Mouse (Mus musculus): Measurements from ENCODE around the gene Zdhhc11. TPM values are rescaled to one million over a fixed set of nuclear protein-coding genes. Genes with fewer than 3 reads are reported as not detected.

Gene Zdhhc11
- polyA plus RNA-seq, 1 experiment from 2014 or later = not detected

DNA sequence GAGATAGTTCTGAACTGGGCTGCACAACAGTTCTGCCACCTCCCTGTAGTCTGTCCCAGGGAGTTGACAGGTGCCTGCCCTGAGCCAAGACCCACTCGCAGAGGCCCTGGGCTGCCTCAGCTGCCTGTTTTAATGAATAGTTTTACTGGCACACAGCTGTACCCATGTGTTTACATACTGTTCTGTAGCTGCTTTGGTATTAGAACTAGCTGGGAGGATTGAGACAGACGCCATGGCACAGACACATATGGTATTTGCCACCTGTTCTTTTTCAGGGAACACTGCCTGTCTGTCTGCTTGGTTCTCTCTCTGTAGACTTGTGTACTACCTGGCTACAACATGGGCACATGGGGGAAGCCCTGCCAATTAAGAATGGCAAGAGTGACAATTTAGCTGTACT, 71.1 kb downstream of the Zdhhc11 start:
- ATAC-seq (ENCODE audit: low FRiP score) (peak; percentile 40; the same call in 1 of the 2 replicates), DNase-seq (ENCODE audit: low spot score) (no peak)
- Histone ChIP-seq H3K4me3 (replicated peaks; ENCODE audit: low read length) (no peak overlapping the region), H3K4me2 (replicated peaks) (no peak overlapping the region), H3K4me1 (replicated peaks; ENCODE audit: control insufficient read depth, insufficient read depth, low read length) (no peaks in the 10 kb centered on the region), H3K27me3 (ENCODE audit: control insufficient read depth, insufficient read depth, low read length) (no peaks in the 10 kb centered on the region), H3K9ac (no peak overlapping the region), H3K27ac (no peak overlapping the region), H3K9me3 (ENCODE audit: control insufficient read depth, low read length) (no peaks in the 10 kb centered on the region), H3K36me3 (replicated peaks; ENCODE audit: control insufficient read depth, insufficient read depth) (peaks cover 43% of the 10 kb centered on the region)
- WGBS = 83% methylated on average over 2 of the region's 2 CpGs

DNA sequence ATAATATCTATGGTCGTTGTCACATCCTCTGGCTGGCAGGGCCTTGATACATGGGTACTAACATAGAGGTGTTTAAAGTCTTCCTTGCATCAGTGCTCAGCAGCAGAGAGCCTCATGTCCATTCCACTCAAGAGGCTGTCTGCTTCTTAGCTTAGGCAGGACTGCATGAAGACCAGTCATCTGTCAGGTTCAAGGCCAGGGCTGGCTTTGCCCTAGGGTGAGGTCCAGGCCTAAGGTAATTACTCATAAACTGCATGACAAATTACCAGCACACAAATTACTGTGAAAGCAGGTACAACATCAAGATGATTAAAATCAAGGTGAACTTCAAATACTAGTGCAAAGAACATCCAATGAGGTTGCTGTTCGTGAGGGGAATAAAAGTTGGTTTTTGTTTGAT, 72.1 kb downstream of the Zdhhc11 start:
- Histone ChIP-seq H3K4me2 (replicated peaks) (no peak overlapping the region), H3K27me3 (ENCODE audit: control insufficient read depth, insufficient read depth, low read length) (no peaks in the 10 kb centered on the region), H3K27ac (no peak overlapping the region), H3K4me1 (replicated peaks; ENCODE audit: control insufficient read depth, insufficient read depth, low read length) (no peaks in the 10 kb centered on the region), H3K9me3 (ENCODE audit: control insufficient read depth, low read length) (no peaks in the 10 kb centered on the region), H3K4me3 (replicated peaks; ENCODE audit: low read length) (no peak overlapping the region), H3K36me3 (replicated peaks; ENCODE audit: control insufficient read depth, insufficient read depth) (peaks cover 51% of the 10 kb centered on the region), H3K9ac (no peak overlapping the region)
- ATAC-seq (ENCODE audit: low FRiP score) (no peak), DNase-seq (ENCODE audit: low spot score) (no peak)
- WGBS = 96% methylated on average over 2 of the region's 2 CpGs

DNA sequence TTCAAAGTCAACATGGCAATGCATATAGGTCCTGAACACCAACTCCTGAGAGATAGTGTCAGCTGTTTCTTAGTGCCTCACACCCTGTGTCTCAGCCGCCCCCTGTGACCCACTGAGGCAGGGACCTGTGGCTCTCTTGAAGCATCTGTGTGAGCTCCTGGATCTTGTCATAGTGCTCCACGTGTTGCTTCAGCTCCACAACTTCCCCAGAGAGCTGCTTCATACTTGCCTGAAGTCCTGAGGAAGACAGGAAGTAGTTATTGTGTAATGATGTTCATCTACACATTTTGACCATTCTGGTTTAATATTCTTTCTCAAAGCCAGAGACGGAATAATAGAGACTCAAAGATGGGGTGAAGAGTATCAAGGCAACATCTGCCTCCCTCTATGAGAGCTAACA, 76.3 kb downstream of the Zdhhc11 start:
- H3K4me2 ChIP-seq (replicated peaks) = no peak overlapping the region
- no peak overlapping the region for H3K27ac ChIP-seq
- ATAC-seq (ENCODE audit: low FRiP score) = no peak
- H3K36me3 ChIP-seq (replicated peaks; ENCODE audit: control insufficient read depth, insufficient read depth) = peaks cover 43% of the 10 kb centered on the region; the same call in 1 of the 2 replicates
- H3K27me3 ChIP-seq (ENCODE audit: control insufficient read depth, insufficient read depth, low read length) = no peaks in the 10 kb centered on the region
- H3K4me3 ChIP-seq (replicated peaks; ENCODE audit: low read length) = no peak overlapping the region
- no peak for DNase-seq (ENCODE audit: low spot score)
- H3K9me3 ChIP-seq (ENCODE audit: control insufficient read depth, low read length) = no peaks in the 10 kb centered on the region
- H3K4me1 ChIP-seq (replicated peaks; ENCODE audit: control insufficient read depth, insufficient read depth, low read length) = no peaks in the 10 kb centered on the region
- WGBS = 90% methylated on average over 3 of the region's 3 CpGs
- H3K9ac ChIP-seq = no peak overlapping the region

Small RNA genes within 50 kb of the gene (microRNA-seq; reads per million reads assigned to microRNA genes)
- gene Gm25197 = not detected

Other genes with a start within 250 kb of the Zdhhc11 start
- gene Slc12a7, start 230.8 kb upstream of the Zdhhc11 start, polyA plus RNA-seq (2014; fragmentation: Nextera tagmentation; extraction: Ambion mirVana) = 10.5 and 10.6 TPM in 2 replicates
- gene Nkd2, start 116.2 kb upstream of the Zdhhc11 start, polyA plus RNA-seq (2014; fragmentation: Nextera tagmentation; extraction: Ambion mirVana) = 13.2 and 13.3 TPM in 2 replicates
- gene Trip13, start 26.1 kb upstream of the Zdhhc11 start, polyA plus RNA-seq (2014; fragmentation: Nextera tagmentation; extraction: Ambion mirVana) = 10.0 and 11.7 TPM in 2 replicates
- gene Brd9, start 26.0 kb upstream of the Zdhhc11 start, polyA plus RNA-seq (2014; fragmentation: Nextera tagmentation; extraction: Ambion mirVana) = 80.6 and 86.8 TPM in 2 replicates
- 13.4 and 15.7 TPM in 2 replicates for gene Tppp, start 45.6 kb downstream of the Zdhhc11 start, polyA plus RNA-seq (2014; fragmentation: Nextera tagmentation; extraction: Ambion mirVana)
- gene Cep72, start 98.4 kb downstream of the Zdhhc11 start, polyA plus RNA-seq (2014; fragmentation: Nextera tagmentation; extraction: Ambion mirVana) = 7.5 and 9.3 TPM in 2 replicates
- 0.46 TPM in 1 of 2 replicates, not detected in the other for gene Slc9a3, start 157.6 kb downstream of the Zdhhc11 start, polyA plus RNA-seq (2014; fragmentation: Nextera tagmentation; extraction: Ambion mirVana)
- gene Exoc3, start 244.9 kb downstream of the Zdhhc11 start, polyA plus RNA-seq (2014; fragmentation: Nextera tagmentation; extraction: Ambion mirVana) = 125 and 133 TPM in 2 replicates

Measured in hindbrain, embryonic 14.5 days (tissue).